Mouse (Mus musculus): ENCODE results near the gene Il2rg.

- peak; percentile 85 for TF ChIP-seq CTCF (IDR thresholded peaks at IDR 0.05; ENCODE audit: low read depth)
- no peak for TF ChIP-seq EP300 (optimal IDR thresholded peaks at IDR 0.05)
Observed at GRCm38 (mm10) chrX:101285534-101285933, 17.5 kb upstream of the Il2rg start.

Data from stomach, postnatal 0 days (tissue).